Mouse (Mus musculus) heart, adult 2 months (tissue): ENCODE measurements around the gene Hagh. TPM values are rescaled to one million over a fixed set of nuclear protein-coding genes. Genes with fewer than 3 reads are reported as not detected.

Source experiments
- DNase-seq, 2 experiments: peaks; one replicate each; pipeline ENCODE4 v3.0.0; 2021
- H3K27ac ChIP-seq: fragments of 200-600 bp; 2 replicates; pipeline ENCODE4 v1.8.1; 2022
- H3K27me3 ChIP-seq: fragments of 200-500 bp; 2 replicates; pipeline ENCODE4 v1.6.1; 2012; ENCODE audit warnings: mild to moderate bottlenecking, low read length, inconsistent platforms, mixed read lengths; ENCODE audit not compliant: control insufficient read depth, insufficient read depth
- H3K36me3 ChIP-seq: fragments of 200-500 bp; 2 replicates; pipeline ENCODE4 v1.6.1; 2012; ENCODE audit warnings: low read length, inconsistent platforms; ENCODE audit not compliant: control insufficient read depth, insufficient read depth
- H3K4me1 ChIP-seq: fragments of 200-500 bp; 2 replicates; pipeline ENCODE4 v1.6.1; 2011; ENCODE audit warnings: low read length; ENCODE audit not compliant: control insufficient read depth, insufficient read depth
- H3K4me3 ChIP-seq: fragments of 200-600 bp; 2 replicates; pipeline ENCODE4 v1.8.1; 2022
- H3K79me2 ChIP-seq: fragments of 200-500 bp; replicated peaks from 2 replicates; pipeline ENCODE4 v1.6.1; 2012; ENCODE audit warnings: mild to moderate bottlenecking, inconsistent platforms, low read length, moderate library complexity, mixed read lengths; ENCODE audit not compliant: control insufficient read depth, insufficient read depth
- H3K9ac ChIP-seq: fragments of 200-500 bp; 2 replicates; pipeline ENCODE4 v1.6.1; 2012; ENCODE audit warnings: low read depth, mild to moderate bottlenecking, control low read depth, inconsistent platforms, low read length, mixed read lengths
- CTCF ChIP-seq: fragments of 200-600 bp; IDR thresholded peaks from 2 replicates; pipeline ENCODE4 v1.8.1; 2022; ENCODE audit warnings: antibody characterized with exemption, mild to moderate bottlenecking, moderate library complexity
- EP300 ChIP-seq: fragments of 200-500 bp; IDR thresholded peaks from 2 replicates; pipeline ENCODE4 v1.6.1; 2011; ENCODE audit warnings: low read depth, low read length, control low read depth; ENCODE audit not compliant: insufficient read depth
- POLR2A ChIP-seq: fragments of 200-500 bp; IDR thresholded peaks from 2 replicates; pipeline ENCODE4 v1.6.1; 2011; ENCODE audit warnings: mild to moderate bottlenecking, low read depth, low read length, control low read depth; ENCODE audit not compliant: insufficient read depth
- WGBS: fragments of 180-500 bp; shearing (Covaris S2); methylation state at CpG from one replicate; pipeline ENCODE4 v1.1.7; 2018; 5-methylcytosine and 5-hydroxymethylcytosine counted together
- intact Hi-C: fragments of 180-260 bp; cut with DNase I; formaldehyde crosslinking; loops from one replicate; pipeline ENCODE4 v1.15.1; 2025
- polyA plus RNA-seq: library from polyadenylated mRNA; depleted of rRNA; stranded (reverse); fragments of >200 nt; gene quantifications from 2 replicates; pipeline ENCODE4 v1.2.3, GENCODE M21; 2012
- total RNA-seq, 2 experiments: library from RNA; stranded (reverse); gene quantifications; 2 replicates each; pipeline ENCODE4 v1.2.3; 2021

Gene Hagh
- total and polyA plus RNA-seq, 3 experiments, result 85.8 to 133 (median 89.5) TPM

GRCm38 (mm10) chr17:24890151-24891092, 50.5 kb downstream of the Hagh start:
- Histone ChIP-seq H3K9ac (no peak overlapping the region), H3K27ac (no peak overlapping the region), H3K27me3 (no peaks in the 10 kb centered on the region), H3K36me3 (no peaks in the 10 kb centered on the region), H3K79me2 (no peaks in the 10 kb centered on the region), H3K4me3 (no peak overlapping the region), H3K4me1 (peaks cover 9% of the 10 kb centered on the region)
- WGBS, result 85% methylated on average over 19 of the region's 19 CpGs
- no peak for DNase-seq
- intact Hi-C loops, result no loop called here
- TF ChIP-seq POLR2A (peak; percentile 44), EP300 (0 out of 2 replicates have a peak, but pooled peaks have one; percentile 6), CTCF (no peak)

- TF ChIP-seq CTCF, result no peak
- no peak for TF ChIP-seq POLR2A
- TF ChIP-seq EP300, result no peak
- Histone ChIP-seq H3K9ac (no peak overlapping the region), H3K27me3 (no peaks in the 10 kb centered on the region), H3K27ac (no peak overlapping the region), H3K4me1 (peaks cover 7% of the 10 kb centered on the region; the same call in 1 of the 2 replicates), H3K4me3 (no peak overlapping the region), H3K36me3 (no peaks in the 10 kb centered on the region), H3K79me2 (no peaks in the 10 kb centered on the region)
- no peak for DNase-seq
- WGBS, result 71% methylated on average over 13 of the region's 13 CpGs
- intact Hi-C loops, result no loop called here
Measured at GRCm38 (mm10) chr17:24891321-24891720, 51.4 kb downstream of the Hagh start.

GRCm38 (mm10) chr17:24892785-24893184, 52.8 kb downstream of the Hagh start:
- TF ChIP-seq EP300 (no peak), POLR2A (no peak), CTCF (no peak)
- 84% methylated on average over 12 of the region's 12 CpGs for WGBS
- Histone ChIP-seq H3K27ac (no peak overlapping the region), H3K27me3 (no peaks in the 10 kb centered on the region), H3K4me1 (peaks cover 5% of the 10 kb centered on the region; the same call in 1 of the 2 replicates), H3K79me2 (no peaks in the 10 kb centered on the region), H3K9ac (no peak overlapping the region), H3K4me3 (no peak overlapping the region), H3K36me3 (no peaks in the 10 kb centered on the region)
- DNase-seq, result no peak
- intact Hi-C loops, result no loop called here

- H3K27ac ChIP-seq, result no peak overlapping the region
- no peak for DNase-seq
Measured at GRCm38 (mm10) chr17:24893276-24893675, 53.3 kb downstream of the Hagh start.

GRCm38 (mm10) chr17:24894061-24894994, 54.4 kb downstream of the Hagh start:
- TF ChIP-seq EP300 (no peak), POLR2A (no peak), CTCF (no peak)
- DNase-seq, result no peak
- peaks cover 3% of the 10 kb centered on the region for H3K4me1 ChIP-seq
- no peaks in the 10 kb centered on the region for H3K36me3 ChIP-seq
- peak overlapping the region; percentile 94 for H3K9ac ChIP-seq
- intact Hi-C loops, result no loop called here
- H3K4me3 ChIP-seq, result peak overlapping the region; percentile 93
- 10% methylated on average over 31 of the region's 31 CpGs for WGBS
- H3K27ac ChIP-seq, result peak overlapping the region; percentile 92
- no peaks in the 10 kb centered on the region for H3K27me3 ChIP-seq
- H3K79me2 ChIP-seq, result no peaks in the 10 kb centered on the region

More at GRCm38 (mm10) chr17:24893276-24893675, 53.3 kb downstream of the Hagh start:
- Histone ChIP-seq H3K79me2 (no peaks in the 10 kb centered on the region), H3K4me1 (peaks cover 4% of the 10 kb centered on the region; the same call in 1 of the 2 replicates), H3K27me3 (no peaks in the 10 kb centered on the region), H3K36me3 (no peaks in the 10 kb centered on the region), H3K4me3 (no peak overlapping the region), H3K9ac (no peak overlapping the region)
- intact Hi-C loops, result no loop called here
- TF ChIP-seq EP300 (no peak), CTCF (no peak), POLR2A (no peak)
- 94% methylated on average over 2 of the region's 2 CpGs for WGBS
